Mouse (Mus musculus) MN1 (cell line): Measurements from ENCODE around the gene Dus1l.
"Not testable (repeated sequence)": the region's sequence is repeated elsewhere in the genome, so short reads cannot be mapped to it uniquely, and the experiment has no call there.

Experiments
- DNase-seq: peaks from one replicate; pipeline ENCODE4 v3.0.0-alpha.2; 2016; ENCODE audit warnings: low spot score

The Dus1l gene

DNA sequence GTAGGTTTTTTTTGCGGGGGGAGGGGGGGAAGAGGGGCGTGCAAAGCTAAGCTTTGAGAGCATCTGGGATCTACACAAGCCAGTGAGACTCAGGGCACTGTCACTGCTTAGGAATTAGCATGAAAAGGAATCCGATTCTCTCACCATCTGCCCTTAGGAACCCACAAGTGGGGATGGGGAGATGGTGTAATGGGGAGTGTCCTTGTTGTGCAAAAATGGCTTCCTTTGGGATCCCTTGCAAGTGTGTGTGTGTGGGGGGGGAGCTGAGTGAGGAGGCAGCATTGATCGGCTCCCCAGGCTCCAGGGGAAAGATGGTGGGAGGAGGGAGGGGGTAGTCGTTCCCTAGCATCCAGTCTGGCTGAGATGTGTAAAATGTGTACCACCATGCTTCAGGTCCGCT, 19.1 kb downstream of the Dus1l start:
- no peak for DNase-seq

- peak; percentile 93 for DNase-seq
Observed at GRCm38 (mm10) chr11:120775774-120776469, 20.3 kb downstream of the Dus1l start.

DNA sequence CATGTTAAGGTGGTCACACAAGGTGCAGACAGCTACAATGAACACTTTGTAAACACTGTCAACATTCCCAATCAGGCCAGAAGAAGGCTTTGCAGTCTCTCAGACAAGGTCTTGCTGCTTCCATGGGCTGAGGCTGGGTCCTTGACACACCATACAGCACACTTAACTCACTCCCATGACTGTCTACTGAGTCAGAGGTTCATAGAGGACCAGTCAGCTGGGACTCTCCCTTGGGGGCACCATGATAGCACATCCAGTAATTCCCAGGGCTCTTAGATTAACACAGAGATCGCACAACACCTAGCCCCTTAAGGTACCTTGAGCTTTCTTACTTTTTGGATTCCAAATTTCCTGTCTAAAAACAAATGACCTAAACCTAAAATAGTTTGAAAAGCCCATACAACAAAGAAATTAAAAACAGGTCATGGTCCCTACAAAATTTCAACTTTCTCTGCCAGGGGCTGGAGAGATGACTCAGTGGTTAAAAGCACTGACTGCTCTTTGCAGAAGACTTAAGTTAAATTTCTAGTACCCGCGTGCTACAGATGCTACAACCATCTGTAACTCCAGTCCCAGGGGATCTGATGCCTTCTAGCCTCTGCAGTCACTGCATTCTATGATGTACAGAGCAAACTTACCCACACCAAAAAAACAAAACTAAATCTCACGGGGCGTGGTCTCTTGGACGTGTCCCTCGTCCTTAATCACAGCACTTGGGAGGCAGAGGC, 22.6 kb downstream of the Dus1l start:
- DNase-seq: no peak

DNA sequence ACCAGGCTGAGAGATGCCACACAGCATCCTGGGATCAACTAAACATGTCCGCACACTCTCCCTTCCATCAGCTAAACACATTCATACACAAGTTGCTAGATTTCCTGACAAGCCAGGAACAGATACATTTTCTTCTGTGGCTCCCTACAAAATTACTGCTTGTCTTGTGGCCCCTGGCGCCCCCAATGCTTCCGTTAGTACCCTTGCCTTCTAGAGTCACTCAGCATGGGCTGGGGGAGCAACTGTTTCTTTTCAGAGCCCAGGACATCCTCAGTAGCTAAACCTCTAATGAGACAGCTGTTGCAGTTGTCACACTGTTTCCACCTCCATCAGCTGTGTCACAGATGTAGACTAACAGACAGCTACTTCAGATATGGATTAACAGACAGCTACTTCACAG, 23.5 kb downstream of the Dus1l start:
- no peak for DNase-seq

DNA sequence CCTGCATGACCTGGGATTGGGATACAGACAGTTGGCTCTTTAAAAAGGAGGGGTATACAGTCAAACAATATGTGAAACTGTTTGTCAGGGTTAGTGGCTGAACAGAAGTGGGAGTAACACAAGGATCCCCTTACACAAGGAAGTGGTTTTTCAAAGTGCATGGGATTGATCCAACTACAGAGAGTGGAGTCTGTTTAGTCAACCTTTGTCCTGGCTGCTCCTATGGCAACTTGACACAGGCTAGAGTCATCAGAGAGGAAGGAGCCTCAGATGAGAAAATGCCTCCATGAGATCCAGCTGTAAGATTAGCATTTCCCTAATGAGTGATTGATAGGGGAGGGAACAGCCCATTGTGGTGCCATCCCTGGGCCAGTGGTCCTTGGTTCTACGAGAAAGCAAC, 28.0 kb downstream of the Dus1l start:
- no peak for DNase-seq

DNA sequence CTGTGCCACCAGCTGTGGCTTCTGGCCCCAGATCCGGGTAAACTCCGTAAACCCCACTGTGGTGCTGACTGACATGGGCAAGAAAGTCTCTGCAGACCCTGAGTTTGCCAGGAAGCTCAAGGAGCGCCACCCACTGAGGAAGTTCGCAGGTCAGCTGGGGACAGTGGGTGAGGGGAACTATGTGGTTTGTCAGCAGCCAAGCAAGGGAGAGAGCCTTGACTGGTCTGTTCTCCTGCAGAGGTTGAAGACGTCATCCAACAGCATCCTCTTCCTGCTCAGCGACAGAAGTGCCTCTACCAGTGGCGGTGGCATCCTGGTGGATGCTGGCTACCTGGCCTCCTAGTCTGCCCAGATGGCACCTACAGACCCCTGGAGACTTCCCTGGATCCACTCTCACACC, 29.2 kb downstream of the Dus1l start:
- not testable (repeated sequence) for DNase-seq

- not testable (repeated sequence) for DNase-seq
Observed at GRCm38 (mm10) chr11:120763121-120763999, 32.8 kb downstream of the Dus1l start.

- not testable (repeated sequence) for DNase-seq
Observed at GRCm38 (mm10) chr11:120762672-120763041, 33.5 kb downstream of the Dus1l start, which contains the start of gene Hmga1b. Gene Hmga1b, plus strand, starts transcription at chr11:120762794.

- peak; percentile 74 for DNase-seq
Observed at GRCm38 (mm10) chr11:120761811-120762671, 34.2 kb downstream of the Dus1l start.

DNA sequence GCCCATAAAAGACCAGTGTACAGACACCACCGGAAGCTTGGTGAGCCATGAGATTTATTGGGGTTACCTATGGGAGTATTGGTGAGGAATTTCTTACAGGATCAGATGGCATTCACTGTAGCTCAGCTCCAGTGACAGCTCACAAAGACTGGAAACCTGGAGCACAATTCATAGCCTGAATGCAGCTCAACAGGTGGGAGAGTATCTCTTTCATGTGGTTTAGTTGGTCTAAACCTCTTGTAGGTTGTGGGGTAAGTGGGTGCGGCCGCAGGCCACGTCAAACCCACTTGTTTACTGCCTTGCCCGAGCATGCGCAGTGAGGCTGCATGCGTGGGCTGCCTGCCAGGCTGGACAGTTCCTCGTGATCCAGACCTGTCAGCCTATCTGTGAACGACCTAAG, 36.0 kb downstream of the Dus1l start:
- no peak for DNase-seq

GRCm38 (mm10) chr11:120751606-120752005, 44.6 kb downstream of the Dus1l start:
- no peak for DNase-seq

- DNase-seq: peak; percentile 44
Observed at GRCm38 (mm10) chr11:120749430-120749829, 46.8 kb downstream of the Dus1l start.

DNA sequence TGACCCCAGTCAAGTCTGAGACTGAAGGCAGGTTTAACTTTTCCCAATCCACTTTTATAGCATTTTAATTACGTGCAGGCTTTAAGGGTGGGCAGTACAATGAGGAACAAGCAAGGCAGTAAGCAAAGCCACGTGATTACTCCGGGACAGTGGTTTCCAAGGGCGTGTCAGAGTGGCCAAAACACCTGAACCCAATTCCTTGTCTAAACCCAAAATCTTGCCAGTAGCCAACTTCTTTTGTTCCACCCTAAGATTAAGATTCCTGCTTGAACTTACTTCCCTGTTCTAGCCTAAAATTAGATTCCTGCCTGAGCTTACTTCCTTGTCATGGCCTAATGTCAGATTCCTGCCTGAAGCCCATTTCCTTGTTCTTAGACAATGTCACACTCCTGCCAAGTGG, 48.2 kb downstream of the Dus1l start:
- no peak for DNase-seq

GRCm38 (mm10) chr11:120744121-120744701, 52.0 kb downstream of the Dus1l start:
- DNase-seq: no peak

GRCm38 (mm10) chr11:120740981-120741380, 55.2 kb downstream of the Dus1l start:
- DNase-seq: no peak
